Mouse (Mus musculus): ENCODE results near the gene Uchl1. TPM values are rescaled to one million over a fixed set of nuclear protein-coding genes. Genes with fewer than 3 reads are reported as not detected.
A peak's percentile ranks its signal among the peaks of the same experiment; 100 is the strongest.

Uchl1 gene
- polyA plus RNA-seq, 1 experiment from 2014 or later, result 1,834 TPM

- 74% methylated on average over 6 of the region's 6 CpGs for WGBS
- H3K4me3 ChIP-seq, result no peak overlapping the region
- no peak for ATAC-seq (replicated peaks)
- no peaks in the 10 kb centered on the region for H3K36me3 ChIP-seq (replicated peaks)
- no peaks in the 10 kb centered on the region for H3K4me1 ChIP-seq
- H3K9ac ChIP-seq, result no peak overlapping the region
- no peak overlapping the region for H3K4me2 ChIP-seq
- no peak overlapping the region for H3K27ac ChIP-seq
- H3K9me3 ChIP-seq, result no peaks in the 10 kb centered on the region
- H3K27me3 ChIP-seq (replicated peaks), result 0 out of 2 replicates have a peak, but pooled peaks cover 4% of the 10 kb centered on the region
These were observed 36.9 kb downstream of the Uchl1 start for GRCm38 (mm10) chr5:66712801-66713200.

- H3K27ac ChIP-seq, result no peak overlapping the region
- no peaks in the 10 kb centered on the region for H3K4me1 ChIP-seq
- no peak overlapping the region for H3K9ac ChIP-seq
- H3K4me2 ChIP-seq, result no peak overlapping the region
- H3K4me3 ChIP-seq, result no peak overlapping the region
- WGBS, result 52% methylated on average over 4 of the region's 4 CpGs
- no peak for ATAC-seq (replicated peaks)
- no peaks in the 10 kb centered on the region for H3K36me3 ChIP-seq (replicated peaks)
- H3K9me3 ChIP-seq, result no peaks in the 10 kb centered on the region
- H3K27me3 ChIP-seq (replicated peaks), result 0 out of 2 replicates have a peak, but pooled peaks cover 4% of the 10 kb centered on the region
These were observed 39.6 kb downstream of the Uchl1 start for GRCm38 (mm10) chr5:66715498-66715931.

GRCm38 (mm10) chr5:66717931-66718330, 42.0 kb downstream of the Uchl1 start:
- Histone ChIP-seq H3K4me1 (peaks cover 9% of the 10 kb centered on the region), H3K4me3 (no peak overlapping the region)
- ATAC-seq (replicated peaks), result no peak

GRCm38 (mm10) chr5:66718413-66718812, 42.5 kb downstream of the Uchl1 start:
- no peaks in the 10 kb centered on the region for H3K36me3 ChIP-seq (replicated peaks)
- H3K27me3 ChIP-seq (replicated peaks), result 0 out of 2 replicates have a peak, but pooled peaks cover 4% of the 10 kb centered on the region
- no peak overlapping the region for H3K9ac ChIP-seq
- peaks cover 14% of the 10 kb centered on the region for H3K4me1 ChIP-seq
- no peak overlapping the region for H3K4me3 ChIP-seq
- no peak overlapping the region for H3K4me2 ChIP-seq
- no peak for ATAC-seq (replicated peaks)
- no peak overlapping the region for H3K27ac ChIP-seq
- WGBS, result 16% methylated on average over 3 of the region's 3 CpGs
- H3K9me3 ChIP-seq, result no peaks in the 10 kb centered on the region

More at GRCm38 (mm10) chr5:66717931-66718330, 42.0 kb downstream of the Uchl1 start:
- Histone ChIP-seq H3K4me2 (no peak overlapping the region), H3K27me3 (replicated peaks) (0 out of 2 replicates have a peak, but pooled peaks cover 4% of the 10 kb centered on the region), H3K9ac (no peak overlapping the region), H3K27ac (no peak overlapping the region), H3K36me3 (replicated peaks) (no peaks in the 10 kb centered on the region), H3K9me3 (no peaks in the 10 kb centered on the region)
- WGBS, result 42% methylated on average over 4 of the region's 4 CpGs

- no peaks in the 10 kb centered on the region for H3K36me3 ChIP-seq (replicated peaks)
- WGBS, result 76% methylated on average over 7 of the region's 7 CpGs
- H3K27ac ChIP-seq, result no peak overlapping the region
- ATAC-seq (replicated peaks), result no peak
- no peaks in the 10 kb centered on the region for H3K9me3 ChIP-seq
- H3K4me1 ChIP-seq, result peaks cover 18% of the 10 kb centered on the region
- no peak overlapping the region for H3K4me3 ChIP-seq
- 0 out of 2 replicates have a peak, but pooled peaks cover 4% of the 10 kb centered on the region for H3K27me3 ChIP-seq (replicated peaks)
- H3K4me2 ChIP-seq, result no peak overlapping the region
- H3K9ac ChIP-seq, result no peak overlapping the region
These were observed 43.0 kb downstream of the Uchl1 start for GRCm38 (mm10) chr5:66718880-66719279.

GRCm38 (mm10) chr5:66720921-66721320, 45.0 kb downstream of the Uchl1 start:
- Histone ChIP-seq H3K9ac (no peak overlapping the region), H3K27me3 (replicated peaks) (no peaks in the 10 kb centered on the region), H3K27ac (no peak overlapping the region), H3K4me3 (no peak overlapping the region), H3K9me3 (no peaks in the 10 kb centered on the region), H3K4me1 (peaks cover 18% of the 10 kb centered on the region), H3K4me2 (no peak overlapping the region), H3K36me3 (replicated peaks) (no peaks in the 10 kb centered on the region)
- WGBS, result 8% methylated on average over 5 of the region's 5 CpGs
- ATAC-seq (replicated peaks), result peak; percentile 57; the same call in 1 of the 2 replicates

- Histone ChIP-seq H3K4me2 (no peak overlapping the region), H3K4me1 (peaks cover 18% of the 10 kb centered on the region), H3K4me3 (no peak overlapping the region), H3K36me3 (replicated peaks) (no peaks in the 10 kb centered on the region), H3K9me3 (no peaks in the 10 kb centered on the region), H3K9ac (no peak overlapping the region), H3K27ac (no peak overlapping the region), H3K27me3 (replicated peaks) (no peaks in the 10 kb centered on the region)
- WGBS, result 62% methylated on average over 9 of the region's 9 CpGs
- ATAC-seq (replicated peaks), result no peak
These were observed 46.7 kb downstream of the Uchl1 start for GRCm38 (mm10) chr5:66722586-66722985.

GRCm38 (mm10) chr5:66723037-66723436, 47.1 kb downstream of the Uchl1 start:
- Histone ChIP-seq H3K9me3 (no peaks in the 10 kb centered on the region), H3K27ac (peak overlapping the region; percentile 43; the same call in 1 of the 2 replicates), H3K4me2 (no peak overlapping the region), H3K9ac (no peak overlapping the region), H3K4me3 (no peak overlapping the region), H3K36me3 (replicated peaks) (no peaks in the 10 kb centered on the region), H3K27me3 (replicated peaks) (no peaks in the 10 kb centered on the region), H3K4me1 (peaks cover 18% of the 10 kb centered on the region)
- WGBS, result 28% methylated on average over 4 of the region's 4 CpGs
- ATAC-seq (replicated peaks), result no peak

- 75% methylated on average over 3 of the region's 3 CpGs for WGBS
- Histone ChIP-seq H3K4me2 (no peak overlapping the region), H3K27ac (no peak overlapping the region)
These were observed 47.7 kb downstream of the Uchl1 start for GRCm38 (mm10) chr5:66723626-66724025.

GRCm38 (mm10) chr5:66729306-66729705, 53.4 kb downstream of the Uchl1 start:
- Histone ChIP-seq H3K27me3 (replicated peaks) (no peaks in the 10 kb centered on the region), H3K9ac (no peak overlapping the region), H3K9me3 (no peaks in the 10 kb centered on the region), H3K4me2 (no peak overlapping the region), H3K4me1 (peaks cover 6% of the 10 kb centered on the region), H3K27ac (no peak overlapping the region), H3K4me3 (no peak overlapping the region), H3K36me3 (replicated peaks) (no peaks in the 10 kb centered on the region)
- no peak for ATAC-seq (replicated peaks)
- 89% methylated on average over 4 of the region's 4 CpGs for whole genome bisulfite sequencing

More at GRCm38 (mm10) chr5:66723626-66724025, 47.7 kb downstream of the Uchl1 start:
- no peak overlapping the region for H3K9ac ChIP-seq
- no peaks in the 10 kb centered on the region for H3K9me3 ChIP-seq
- ATAC-seq (replicated peaks), result no peak
- H3K27me3 ChIP-seq (replicated peaks), result no peaks in the 10 kb centered on the region
- H3K4me1 ChIP-seq, result peaks cover 18% of the 10 kb centered on the region
- H3K4me3 ChIP-seq, result no peak overlapping the region
- H3K36me3 ChIP-seq (replicated peaks), result no peaks in the 10 kb centered on the region

GRCm38 (mm10) chr5:66730621-66731301, 54.9 kb downstream of the Uchl1 start:
- H3K4me3 ChIP-seq, result no peak overlapping the region
- peak overlapping the region; percentile 61 for H3K27ac ChIP-seq
- H3K36me3 ChIP-seq (replicated peaks), result no peaks in the 10 kb centered on the region
- WGBS, result 17% methylated on average over 11 of the region's 11 CpGs
- H3K9me3 ChIP-seq, result no peaks in the 10 kb centered on the region
- peak overlapping the region; percentile 31; the same call in 1 of the 2 replicates for H3K4me2 ChIP-seq
- H3K4me1 ChIP-seq, result peaks cover 6% of the 10 kb centered on the region
- H3K9ac ChIP-seq, result no peak overlapping the region
- ATAC-seq (replicated peaks), result peak; percentile 95
- no peaks in the 10 kb centered on the region for H3K27me3 ChIP-seq (replicated peaks)

GRCm38 (mm10) chr5:66731302-66731697, 55.4 kb downstream of the Uchl1 start:
- Histone ChIP-seq H3K27ac (peak overlapping the region; percentile 61; the same call in 1 of the 2 replicates), H3K4me3 (no peak overlapping the region), H3K9ac (no peak overlapping the region), H3K4me1 (peaks cover 6% of the 10 kb centered on the region), H3K27me3 (replicated peaks) (no peaks in the 10 kb centered on the region), H3K4me2 (peak overlapping the region; percentile 3; the same call in 1 of the 2 replicates), H3K36me3 (replicated peaks) (no peaks in the 10 kb centered on the region), H3K9me3 (no peaks in the 10 kb centered on the region)
- WGBS, result 40% methylated on average over 1 of the region's 1 CpGs
- peak; percentile 37; the same call in 1 of the 2 replicates for ATAC-seq (replicated peaks)

GRCm38 (mm10) chr5:66733556-66733955, 57.7 kb downstream of the Uchl1 start:
- no peak for ATAC-seq (replicated peaks)
- WGBS, result 97% methylated on average over 1 of the region's 1 CpGs

More at GRCm38 (mm10) chr5:66733556-66733955, 57.7 kb downstream of the Uchl1 start:
- Histone ChIP-seq H3K27me3 (replicated peaks) (no peaks in the 10 kb centered on the region), H3K4me2 (no peak overlapping the region), H3K36me3 (replicated peaks) (no peaks in the 10 kb centered on the region), H3K27ac (no peak overlapping the region), H3K4me1 (peaks cover 6% of the 10 kb centered on the region), H3K9ac (no peak overlapping the region), H3K4me3 (no peak overlapping the region), H3K9me3 (no peaks in the 10 kb centered on the region)
